Mouse (Mus musculus): Measurements from ENCODE around the gene Camta1. TPM values are rescaled to one million over a fixed set of nuclear protein-coding genes. Genes with fewer than 3 reads are reported as not detected.

The Camta1 gene
- polyA plus RNA-seq, 1 experiment, result 1.8 TPM

DNA sequence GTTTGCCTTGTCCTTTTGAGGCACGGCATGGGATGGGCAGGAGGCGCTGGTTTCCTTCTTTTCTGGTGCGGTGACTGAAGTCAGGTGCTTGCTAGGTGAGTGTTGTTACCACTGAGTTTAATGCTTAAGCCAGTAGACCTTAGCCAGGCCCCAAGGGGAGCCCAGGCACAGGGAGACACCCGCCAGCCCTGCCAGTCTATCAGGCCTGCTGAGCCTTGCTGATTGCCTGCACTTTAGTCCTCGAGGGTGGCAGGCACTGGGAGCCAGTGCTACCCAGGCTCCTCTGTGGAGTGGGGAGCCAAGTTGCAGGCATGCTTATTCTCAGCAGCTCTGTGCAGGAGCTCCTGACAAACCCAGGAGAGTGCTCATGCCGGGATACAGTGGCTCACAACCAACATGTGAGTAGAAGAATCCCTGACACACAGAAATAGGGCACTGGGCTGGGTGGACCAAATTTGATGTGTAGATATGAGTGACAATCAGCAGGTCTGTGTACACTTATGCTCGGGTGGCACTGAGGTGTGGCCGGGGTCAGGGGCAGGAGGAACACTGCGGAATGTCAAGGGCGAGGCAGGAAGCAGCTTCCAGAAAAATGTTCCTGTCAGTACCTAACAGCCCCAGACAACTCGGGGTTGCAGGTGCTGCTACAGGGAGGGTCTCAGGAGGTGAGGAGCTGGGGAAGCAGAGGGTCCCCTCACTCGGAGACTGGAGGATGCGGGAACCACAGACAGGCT is 638.2 kb downstream of the Camta1 start:
- H3K4me3 ChIP-seq (replicated peaks), result no peak overlapping the region
- no peaks in the 10 kb centered on the region for H3K27me3 ChIP-seq (ENCODE audit: control insufficient read depth)
- no peaks in the 10 kb centered on the region for H3K36me3 ChIP-seq (ENCODE audit: control insufficient read depth)
- peaks cover 4% of the 10 kb centered on the region; the same call in 1 of the 2 replicates for H3K9me3 ChIP-seq (ENCODE audit: control insufficient read depth, low read length)
- TF ChIP-seq TAL1 (IDR thresholded peaks at IDR 0.05; ENCODE audit: low read length) (no peak), GATA1 (IDR thresholded peaks at IDR 0.05; ENCODE audit: low read length) (no peak)
- H3K4me1 ChIP-seq (ENCODE audit: control insufficient read depth), result no peaks in the 10 kb centered on the region

DNA sequence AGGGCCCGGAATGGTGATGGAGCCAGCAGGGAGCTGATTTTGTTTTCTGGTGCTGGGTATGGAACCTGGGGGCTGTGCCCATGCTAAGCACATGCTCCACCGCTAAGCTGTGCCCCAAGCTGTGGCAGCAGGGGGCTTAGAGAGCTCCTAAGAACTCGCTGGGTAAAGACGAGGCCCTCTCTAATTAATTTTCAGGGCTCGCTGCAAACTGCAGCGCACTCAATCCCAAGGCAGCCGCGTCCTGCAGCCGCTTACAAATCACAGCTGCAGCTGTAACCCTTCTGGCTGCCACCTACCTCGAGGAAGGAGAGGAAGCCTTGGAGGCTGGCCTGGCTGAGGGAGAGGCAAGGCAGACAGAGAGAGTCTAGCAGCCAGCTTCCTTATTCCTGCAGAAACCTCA is 639.0 kb downstream of the Camta1 start:
- peaks cover 4% of the 10 kb centered on the region; the same call in 1 of the 2 replicates for H3K9me3 ChIP-seq (ENCODE audit: control insufficient read depth, low read length)
- TF ChIP-seq TAL1 (IDR thresholded peaks at IDR 0.05; ENCODE audit: low read length) (no peak), GATA1 (IDR thresholded peaks at IDR 0.05; ENCODE audit: low read length) (no peak)
- no peaks in the 10 kb centered on the region for H3K4me1 ChIP-seq (ENCODE audit: control insufficient read depth)
- H3K36me3 ChIP-seq (ENCODE audit: control insufficient read depth), result no peaks in the 10 kb centered on the region
- H3K27me3 ChIP-seq (ENCODE audit: control insufficient read depth), result no peaks in the 10 kb centered on the region
- H3K4me3 ChIP-seq (replicated peaks), result no peak overlapping the region

DNA sequence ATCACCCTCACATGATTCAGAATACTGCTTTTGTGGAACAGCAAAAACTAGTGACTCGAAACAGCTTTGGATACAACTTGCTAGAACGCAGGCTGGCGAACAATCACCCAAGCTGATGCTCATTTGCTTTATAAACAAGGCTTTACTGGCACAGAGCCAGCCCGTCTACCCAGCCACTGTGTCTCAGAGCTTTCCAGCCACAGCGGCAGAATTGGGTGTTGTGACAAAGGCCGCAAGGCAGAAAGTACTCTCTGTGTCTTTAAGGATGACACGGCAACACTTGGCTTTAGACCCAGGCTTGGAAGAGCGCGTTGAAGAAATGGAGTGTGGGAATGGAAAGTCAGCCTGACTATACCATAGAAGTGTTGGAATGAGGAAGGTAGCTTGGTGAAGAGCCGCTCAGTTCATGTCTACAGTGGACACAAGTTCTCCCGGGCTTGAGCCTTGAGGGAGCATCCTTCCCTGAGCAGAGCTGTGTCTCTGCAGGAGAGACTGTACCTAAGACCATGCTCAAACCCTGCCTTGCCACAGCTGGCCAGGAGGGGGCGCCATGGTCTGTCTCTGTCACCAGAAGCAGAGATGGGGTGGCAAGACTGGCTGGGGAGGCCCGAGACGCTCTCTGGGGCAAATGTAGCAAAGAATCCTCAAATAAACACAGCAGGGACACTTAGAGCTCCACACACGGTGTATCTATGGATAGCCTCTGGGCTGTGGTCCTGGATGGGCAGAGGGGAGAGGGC is 645.0 kb downstream of the Camta1 start:
- peaks cover 8% of the 10 kb centered on the region; the same call in 1 of the 2 replicates for H3K9me3 ChIP-seq (ENCODE audit: control insufficient read depth, low read length)
- no peaks in the 10 kb centered on the region for H3K27me3 ChIP-seq (ENCODE audit: control insufficient read depth)
- no peaks in the 10 kb centered on the region for H3K4me1 ChIP-seq (ENCODE audit: control insufficient read depth)
- no peak overlapping the region for H3K4me3 ChIP-seq (replicated peaks)
- no peak for TF ChIP-seq GATA1 (IDR thresholded peaks at IDR 0.05; ENCODE audit: low read length)
- no peak for TF ChIP-seq TAL1 (IDR thresholded peaks at IDR 0.05; ENCODE audit: low read length)
- H3K36me3 ChIP-seq (ENCODE audit: control insufficient read depth), result no peaks in the 10 kb centered on the region

DNA sequence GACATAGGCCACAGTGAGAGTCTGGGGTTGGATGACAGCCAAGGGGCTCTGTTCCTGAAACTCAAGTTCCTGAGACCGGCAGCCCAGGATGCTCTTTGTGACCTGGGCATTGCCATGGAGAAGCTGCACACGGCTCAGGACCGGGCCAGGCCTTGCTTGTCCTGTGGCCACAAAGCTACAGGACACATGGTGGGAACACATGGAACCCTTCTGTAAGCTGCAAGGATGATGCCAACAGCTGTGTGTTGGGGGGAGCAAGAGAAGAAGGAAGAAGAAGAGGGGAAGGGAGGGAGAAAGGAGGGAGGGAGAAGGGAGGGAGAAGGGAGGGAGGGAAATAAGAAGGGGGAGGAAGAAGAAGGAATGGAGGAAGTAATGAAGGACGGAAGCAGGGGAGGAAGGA is 645.8 kb downstream of the Camta1 start:
- no peaks in the 10 kb centered on the region for H3K4me1 ChIP-seq (ENCODE audit: control insufficient read depth)
- no peak overlapping the region for H3K4me3 ChIP-seq (replicated peaks)
- no peaks in the 10 kb centered on the region for H3K36me3 ChIP-seq (ENCODE audit: control insufficient read depth)
- H3K9me3 ChIP-seq (ENCODE audit: control insufficient read depth, low read length), result peaks cover 8% of the 10 kb centered on the region; the same call in 1 of the 2 replicates
- H3K27me3 ChIP-seq (ENCODE audit: control insufficient read depth), result no peaks in the 10 kb centered on the region
- TF ChIP-seq GATA1 (IDR thresholded peaks at IDR 0.05; ENCODE audit: low read length) (no peak), TAL1 (IDR thresholded peaks at IDR 0.05; ENCODE audit: low read length) (no peak)

DNA sequence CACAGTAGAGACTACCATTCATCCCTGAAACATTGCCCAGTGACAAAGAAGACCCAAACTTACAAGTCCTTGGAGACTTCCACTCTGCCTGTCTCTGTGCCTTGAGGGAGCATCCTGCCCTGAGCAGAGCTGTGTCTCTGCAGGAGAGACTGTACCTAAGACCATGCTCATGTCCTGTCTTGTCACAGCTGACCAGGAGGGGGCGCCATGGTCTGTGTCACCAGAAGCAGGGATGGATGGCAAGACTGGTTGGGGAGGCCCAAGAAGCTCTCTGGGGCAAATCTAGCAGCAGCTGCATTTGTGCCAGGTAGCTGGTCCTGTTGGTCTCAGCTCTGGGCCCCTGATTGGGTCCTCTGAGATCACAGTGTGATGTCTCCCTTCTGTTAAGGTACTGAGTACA is 646.5 kb downstream of the Camta1 start:
- peaks cover 8% of the 10 kb centered on the region; the same call in 1 of the 2 replicates for H3K9me3 ChIP-seq (ENCODE audit: control insufficient read depth, low read length)
- no peaks in the 10 kb centered on the region for H3K36me3 ChIP-seq (ENCODE audit: control insufficient read depth)
- H3K4me1 ChIP-seq (ENCODE audit: control insufficient read depth), result no peaks in the 10 kb centered on the region
- no peak overlapping the region for H3K4me3 ChIP-seq (replicated peaks)
- no peaks in the 10 kb centered on the region for H3K27me3 ChIP-seq (ENCODE audit: control insufficient read depth)
- no peak for TF ChIP-seq GATA1 (IDR thresholded peaks at IDR 0.05; ENCODE audit: low read length)
- no peak for TF ChIP-seq TAL1 (IDR thresholded peaks at IDR 0.05; ENCODE audit: low read length)

DNA sequence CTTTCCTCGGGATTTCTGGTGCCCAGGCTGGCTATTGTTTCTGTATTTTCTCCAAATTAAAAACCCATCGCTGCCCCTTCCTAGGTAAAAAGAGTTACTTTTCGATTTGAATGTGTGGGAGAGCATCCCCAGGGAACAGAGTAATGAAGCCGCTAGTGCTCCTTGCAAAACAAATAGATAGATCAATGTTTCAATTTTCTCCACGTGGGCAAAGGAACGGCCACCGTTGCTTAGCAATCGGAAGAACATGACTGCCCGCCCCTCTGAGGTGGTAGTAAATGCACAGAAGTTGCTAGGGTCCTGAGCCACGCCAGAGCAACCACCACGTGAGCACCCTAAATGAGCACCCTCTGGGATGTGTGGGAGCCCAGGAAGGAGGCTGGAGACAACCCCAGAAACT is 648.2 kb downstream of the Camta1 start:
- no peaks in the 10 kb centered on the region for H3K27me3 ChIP-seq (ENCODE audit: control insufficient read depth)
- no peak for TF ChIP-seq GATA1 (IDR thresholded peaks at IDR 0.05; ENCODE audit: low read length)
- no peak for TF ChIP-seq TAL1 (IDR thresholded peaks at IDR 0.05; ENCODE audit: low read length)
- H3K9me3 ChIP-seq (ENCODE audit: control insufficient read depth, low read length), result 0 out of 2 replicates have a peak, but pooled peaks cover 4% of the 10 kb centered on the region
- no peaks in the 10 kb centered on the region for H3K36me3 ChIP-seq (ENCODE audit: control insufficient read depth)
- H3K4me1 ChIP-seq (ENCODE audit: control insufficient read depth), result no peaks in the 10 kb centered on the region
- no peak overlapping the region for H3K4me3 ChIP-seq (replicated peaks)

DNA sequence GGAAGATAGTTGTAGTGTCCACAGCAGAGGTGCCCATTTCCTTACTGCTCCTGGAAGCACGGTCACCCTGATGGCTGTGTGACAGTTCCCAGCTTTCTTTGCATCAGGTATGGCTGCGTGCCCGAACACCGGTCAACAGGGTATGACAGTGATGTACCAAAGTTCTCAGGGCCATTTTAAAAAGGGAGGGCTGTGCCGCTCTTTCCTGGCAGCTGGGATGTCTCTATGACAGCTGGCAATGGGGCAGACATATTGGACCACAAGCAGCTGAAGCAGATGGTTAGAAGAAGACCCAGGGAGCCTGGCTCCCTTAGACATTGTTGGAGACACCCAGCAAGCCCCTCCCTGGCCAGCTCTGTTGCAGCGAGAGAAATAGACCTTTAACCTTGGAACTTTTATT is 649.7 kb downstream of the Camta1 start:
- TF ChIP-seq TAL1 (IDR thresholded peaks at IDR 0.05; ENCODE audit: low read length) (no peak), GATA1 (IDR thresholded peaks at IDR 0.05; ENCODE audit: low read length) (no peak)
- no peaks in the 10 kb centered on the region for H3K36me3 ChIP-seq (ENCODE audit: control insufficient read depth)
- H3K9me3 ChIP-seq (ENCODE audit: control insufficient read depth, low read length), result 0 out of 2 replicates have a peak, but pooled peaks cover 2% of the 10 kb centered on the region
- H3K4me1 ChIP-seq (ENCODE audit: control insufficient read depth), result no peaks in the 10 kb centered on the region
- no peaks in the 10 kb centered on the region for H3K27me3 ChIP-seq (ENCODE audit: control insufficient read depth)
- no peak overlapping the region for H3K4me3 ChIP-seq (replicated peaks)

DNA sequence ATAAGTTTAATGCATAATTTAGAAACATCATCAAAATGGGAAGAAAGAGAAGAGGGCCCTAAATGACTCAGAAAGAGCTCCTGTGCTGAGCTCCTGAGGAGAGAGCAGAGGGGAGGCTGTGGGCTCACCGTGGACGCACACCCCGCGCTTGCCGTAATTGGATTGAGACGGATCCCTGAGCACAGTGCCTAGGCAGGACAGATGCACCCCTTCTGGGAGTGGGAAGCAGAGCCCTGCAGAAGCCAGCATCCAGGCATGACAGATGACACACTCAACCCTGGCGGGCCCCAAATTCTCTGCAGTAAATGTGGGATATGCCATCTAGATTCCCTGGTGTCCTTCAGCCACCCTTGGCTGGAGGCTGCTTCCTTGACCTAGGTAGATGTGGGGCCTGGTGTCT is 654.1 kb downstream of the Camta1 start:
- Histone ChIP-seq H3K4me1 (ENCODE audit: control insufficient read depth) (no peaks in the 10 kb centered on the region), H3K27me3 (ENCODE audit: control insufficient read depth) (no peaks in the 10 kb centered on the region), H3K9me3 (ENCODE audit: control insufficient read depth, low read length) (no peaks in the 10 kb centered on the region), H3K36me3 (ENCODE audit: control insufficient read depth) (no peaks in the 10 kb centered on the region), H3K4me3 (replicated peaks) (no peak overlapping the region)
- TF ChIP-seq GATA1 (IDR thresholded peaks at IDR 0.05; ENCODE audit: low read length) (no peak), TAL1 (IDR thresholded peaks at IDR 0.05; ENCODE audit: low read length) (no peak)

DNA sequence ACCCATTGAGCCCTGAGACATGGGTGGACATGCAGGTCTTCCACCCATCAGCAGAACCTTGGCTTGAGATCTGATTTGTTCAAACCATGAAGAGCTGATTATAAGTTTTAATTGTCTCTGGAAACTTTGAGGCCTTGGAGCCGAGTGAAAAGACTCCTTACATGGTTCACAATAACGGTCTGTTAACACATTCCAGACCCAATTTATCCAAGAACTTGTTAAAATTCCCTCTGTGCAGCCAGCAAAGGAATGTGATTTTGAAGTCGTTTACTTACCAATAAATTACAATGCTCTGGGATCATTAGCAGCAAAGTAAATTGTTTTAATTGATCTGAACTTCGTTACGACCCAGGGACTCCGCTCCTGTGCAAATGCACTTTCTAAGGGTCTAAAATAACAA is 658.8 kb downstream of the Camta1 start:
- no peaks in the 10 kb centered on the region for H3K27me3 ChIP-seq (ENCODE audit: control insufficient read depth)
- no peaks in the 10 kb centered on the region for H3K36me3 ChIP-seq (ENCODE audit: control insufficient read depth)
- peaks cover 7% of the 10 kb centered on the region for H3K9me3 ChIP-seq (ENCODE audit: control insufficient read depth, low read length)
- no peaks in the 10 kb centered on the region for H3K4me1 ChIP-seq (ENCODE audit: control insufficient read depth)
- no peak overlapping the region for H3K4me3 ChIP-seq (replicated peaks)
- TF ChIP-seq TAL1 (IDR thresholded peaks at IDR 0.05; ENCODE audit: low read length) (no peak), GATA1 (IDR thresholded peaks at IDR 0.05; ENCODE audit: low read length) (no peak)
